Mouse (Mus musculus) stomach, embryonic 15.5 days (tissue): ENCODE results near the gene Eml3. TPM values are rescaled to one million over a fixed set of nuclear protein-coding genes. Genes with fewer than 3 reads are reported as not detected.

Experiments
- ATAC-seq: fragments of 200-750 bp; cut with Nextera tagmentation; 2 replicates; pipeline ENCODE4 v1.8.0; 2017; ENCODE audit warnings: low read depth, moderate number of reproducible peaks, moderate TSS enrichment; ENCODE audit not compliant: insufficient read depth, low FRiP score
- H3K27ac ChIP-seq: fragments of 300-500 bp; sonication (generic); 2 replicates; pipeline ENCODE4 v1.5.1; 2015; ENCODE audit warnings: mild to moderate bottlenecking, inconsistent platforms
- H3K27me3 ChIP-seq: fragments of 300-500 bp; sonication (generic); replicated peaks from 2 replicates; pipeline ENCODE4 v1.6.1; 2015; ENCODE audit warnings: inconsistent platforms
- H3K36me3 ChIP-seq: fragments of 300-500 bp; sonication (generic); 2 replicates; pipeline ENCODE4 v1.6.1; 2015; ENCODE audit warnings: inconsistent platforms
- H3K4me1 ChIP-seq: fragments of 300-500 bp; sonication (generic); 2 replicates; pipeline ENCODE4 v1.6.1; 2015; ENCODE audit warnings: inconsistent platforms
- H3K4me2 ChIP-seq: fragments of 300-500 bp; sonication (generic); 2 replicates; pipeline ENCODE4 v1.6.1; 2015; ENCODE audit warnings: mild to moderate bottlenecking, inconsistent platforms
- H3K4me3 ChIP-seq: fragments of 300-500 bp; sonication (generic); replicated peaks from 2 replicates; pipeline ENCODE4 v1.5.1; 2015; ENCODE audit warnings: inconsistent platforms
- H3K9ac ChIP-seq: fragments of 300-500 bp; sonication (generic); 2 replicates; pipeline ENCODE4 v1.6.1; 2015; ENCODE audit warnings: inconsistent platforms
- H3K9me3 ChIP-seq: fragments of 300-500 bp; sonication (generic); 2 replicates; pipeline ENCODE4 v1.6.1; 2016; ENCODE audit warnings: inconsistent platforms
- WGBS: fragments of 180-500 bp; shearing (Covaris S2); methylation state at CpG from one replicate; pipeline ENCODE4 v1.1.7; 2015; 5-methylcytosine and 5-hydroxymethylcytosine counted together
- polyA plus RNA-seq: library from polyadenylated mRNA; unstranded; fragments of >200 nt; fragmentation: Nextera tagmentation; extraction: Ambion mirVana; gene quantifications from 2 replicates; pipeline ENCODE4 v1.2.1, GENCODE M21; 2015

Gene Eml3
- 31.7 and 32.6 TPM in 2 replicates for polyA plus RNA-seq

DNA sequence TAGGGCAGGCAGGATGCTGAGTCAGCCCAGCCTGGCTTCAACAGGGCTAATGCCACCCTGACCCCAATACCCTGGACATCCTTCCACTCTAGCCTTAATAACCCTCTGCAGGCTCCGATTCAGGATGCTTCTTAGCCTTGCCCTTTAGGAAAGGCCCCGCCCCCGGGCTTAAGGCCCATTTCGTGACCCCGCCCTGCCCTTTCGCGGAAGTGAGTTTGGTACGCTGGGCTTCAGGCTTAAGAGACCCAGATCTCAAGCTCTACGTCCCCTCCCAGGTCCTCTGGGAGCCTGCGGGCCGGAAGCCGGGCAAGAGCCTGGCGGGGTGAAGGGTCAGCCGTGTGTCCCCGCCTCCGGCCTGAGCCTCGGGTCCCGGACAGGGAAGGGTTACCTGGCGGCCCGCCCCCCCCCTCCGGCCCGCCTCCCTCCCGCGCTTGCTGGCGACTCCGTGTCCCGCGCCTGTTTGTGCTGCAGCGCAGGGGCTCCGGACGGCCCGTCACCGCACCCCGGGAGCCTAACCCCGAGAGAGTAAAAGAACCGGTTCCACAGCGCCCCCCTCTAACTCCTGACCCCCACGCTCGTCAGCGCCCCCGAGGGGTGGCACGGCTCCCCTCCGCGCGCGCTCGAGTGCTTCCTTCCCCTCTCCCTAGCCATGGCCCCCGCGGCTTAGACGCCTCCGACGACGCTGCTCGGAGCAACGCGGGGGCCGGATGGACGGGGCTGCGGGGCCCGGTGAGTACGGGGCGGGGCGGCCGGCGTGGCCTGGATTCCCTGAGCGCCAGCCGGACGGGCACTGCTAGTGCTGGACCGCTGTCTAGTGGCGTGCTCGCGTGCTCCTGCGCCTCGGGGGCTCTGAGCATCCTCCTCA lies at the start of gene Eml3, which contains the start of gene Rom1:
Eml3 (plus strand) TSS at position 329 of the 865 bp plus-strand sequence.
Rom1 (minus strand) TSS at position 133 of the 865 bp plus-strand sequence.
- peak within 1 kb of the TSS; percentile 54 for H3K9ac ChIP-seq
- peak within 1 kb of the TSS; percentile 75 for H3K4me3 ChIP-seq
- no peaks in the 10 kb centered on the region for H3K9me3 ChIP-seq
- H3K27ac ChIP-seq, result peak within 1 kb of the TSS; percentile 90
- no peaks in the 10 kb centered on the region for H3K27me3 ChIP-seq
- H3K4me2 ChIP-seq, result peak within 1 kb of the TSS; percentile 73
- peak; percentile 76 for ATAC-seq
- H3K4me1 ChIP-seq, result peaks cover 22% of the 10 kb centered on the region
- WGBS, result 0% methylated on average over 69 of the region's 74 CpGs
- peaks cover 20% of the 10 kb centered on the region for H3K36me3 ChIP-seq

- peaks cover 13% of the 10 kb centered on the region for H3K36me3 ChIP-seq
- H3K4me3 ChIP-seq, result peak within 1 kb of the TSS; percentile 68
- no peaks in the 10 kb centered on the region for H3K27me3 ChIP-seq
- WGBS, result under 1% methylated on average over 42 of the region's 42 CpGs
- no peaks in the 10 kb centered on the region for H3K9me3 ChIP-seq
- peak within 1 kb of the TSS; percentile 89 for H3K27ac ChIP-seq
- H3K4me1 ChIP-seq, result peaks cover 9% of the 10 kb centered on the region; the same call in 1 of the 2 replicates
- ATAC-seq, result peak; percentile 93
- peak within 1 kb of the TSS; percentile 72 for H3K4me2 ChIP-seq
- peak within 1 kb of the TSS; percentile 89 for H3K9ac ChIP-seq
Observed at GRCm38 (mm10) chr19:8880311-8881033, 48.9 kb upstream of the Eml3 start, which contains the start of gene Uqcc3. Gene Uqcc3, minus strand, starts transcription at chr19:8880923.

DNA sequence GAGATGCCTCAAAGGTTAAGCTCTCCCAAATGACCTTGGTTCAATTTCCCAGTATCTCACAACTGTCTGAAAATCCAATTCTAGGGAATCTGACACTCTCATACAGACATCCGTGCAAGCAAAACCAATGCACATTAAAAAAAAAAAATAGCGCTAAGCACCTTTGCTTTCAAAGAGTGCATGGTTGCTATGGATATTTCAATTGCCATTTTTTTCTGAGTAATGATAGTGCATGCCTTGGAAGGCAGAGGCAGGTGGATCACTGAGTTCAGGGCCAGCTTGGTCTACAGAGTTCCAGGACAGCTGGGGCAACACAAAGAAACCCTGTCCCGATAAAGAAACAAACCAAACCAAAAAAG lies 48.3 kb upstream of the Eml3 start:
- no peak for ATAC-seq
- WGBS, result 13% methylated on average over 3 of the region's 3 CpGs
- peak overlapping the region; percentile 68 for H3K4me3 ChIP-seq
- H3K27me3 ChIP-seq, result no peaks in the 10 kb centered on the region
- H3K9me3 ChIP-seq, result no peaks in the 10 kb centered on the region
- peaks cover 9% of the 10 kb centered on the region; the same call in 1 of the 2 replicates for H3K36me3 ChIP-seq
- H3K9ac ChIP-seq, result peak overlapping the region; percentile 89; the same call in 1 of the 2 replicates
- no peak overlapping the region for H3K27ac ChIP-seq
- peak overlapping the region; percentile 72 for H3K4me2 ChIP-seq
- peaks cover 9% of the 10 kb centered on the region; the same call in 1 of the 2 replicates for H3K4me1 ChIP-seq

DNA sequence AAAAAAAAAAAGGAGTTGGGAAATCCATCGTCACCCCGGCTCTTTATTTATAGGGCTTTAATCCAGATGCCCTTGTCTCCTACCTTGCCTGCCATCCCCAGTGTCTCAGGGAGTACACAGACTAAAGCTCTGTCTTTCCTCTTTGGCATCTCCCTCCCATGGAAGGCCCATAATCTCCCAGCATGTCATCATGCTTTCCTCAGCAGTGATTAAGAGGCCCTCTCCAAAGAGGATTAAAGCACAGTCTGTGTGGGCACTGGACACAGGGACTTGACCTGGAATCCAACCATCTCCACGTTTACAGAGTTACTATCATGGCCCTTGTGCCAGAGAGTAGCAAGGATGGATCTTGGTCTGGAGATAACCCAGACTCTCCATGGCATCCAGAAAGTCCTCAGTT lies 45.7 kb upstream of the Eml3 start, which contains the start of the genes Lbhd1 and Gm49403:
Lbhd1 (plus strand) TSS at position 117 of the 400 bp plus-strand sequence.
Gm49403 (plus strand) TSS at position 315 of the 400 bp plus-strand sequence.
- no peak for ATAC-seq
- Histone ChIP-seq H3K4me3 (no peak within 1 kb of the TSS), H3K9ac (no peak within 1 kb of the TSS), H3K27me3 (no peaks in the 10 kb centered on the region), H3K4me2 (no peak within 1 kb of the TSS), H3K36me3 (no peaks in the 10 kb centered on the region), H3K27ac (no peak within 1 kb of the TSS), H3K4me1 (peaks cover 9% of the 10 kb centered on the region; the same call in 1 of the 2 replicates), H3K9me3 (no peaks in the 10 kb centered on the region)
- 83% methylated on average over 3 of the region's 3 CpGs for WGBS

GRCm38 (mm10) chr19:8886916-8887584 lies 42.3 kb upstream of the Eml3 start:
- no peak overlapping the region for H3K9ac ChIP-seq
- 0 out of 2 replicates have a peak overlapping the region, but pooled peaks have one; percentile 57 for H3K4me2 ChIP-seq
- no peaks in the 10 kb centered on the region for H3K9me3 ChIP-seq
- H3K4me1 ChIP-seq, result peaks cover 6% of the 10 kb centered on the region; the same call in 1 of the 2 replicates
- H3K4me3 ChIP-seq, result no peak overlapping the region
- H3K27ac ChIP-seq, result peak overlapping the region; percentile 80
- WGBS, result 43% methylated on average over 1 of the region's 1 CpGs
- ATAC-seq, result no peak
- no peaks in the 10 kb centered on the region for H3K27me3 ChIP-seq
- 0 out of 2 replicates have a peak, but pooled peaks cover 4% of the 10 kb centered on the region for H3K36me3 ChIP-seq

DNA sequence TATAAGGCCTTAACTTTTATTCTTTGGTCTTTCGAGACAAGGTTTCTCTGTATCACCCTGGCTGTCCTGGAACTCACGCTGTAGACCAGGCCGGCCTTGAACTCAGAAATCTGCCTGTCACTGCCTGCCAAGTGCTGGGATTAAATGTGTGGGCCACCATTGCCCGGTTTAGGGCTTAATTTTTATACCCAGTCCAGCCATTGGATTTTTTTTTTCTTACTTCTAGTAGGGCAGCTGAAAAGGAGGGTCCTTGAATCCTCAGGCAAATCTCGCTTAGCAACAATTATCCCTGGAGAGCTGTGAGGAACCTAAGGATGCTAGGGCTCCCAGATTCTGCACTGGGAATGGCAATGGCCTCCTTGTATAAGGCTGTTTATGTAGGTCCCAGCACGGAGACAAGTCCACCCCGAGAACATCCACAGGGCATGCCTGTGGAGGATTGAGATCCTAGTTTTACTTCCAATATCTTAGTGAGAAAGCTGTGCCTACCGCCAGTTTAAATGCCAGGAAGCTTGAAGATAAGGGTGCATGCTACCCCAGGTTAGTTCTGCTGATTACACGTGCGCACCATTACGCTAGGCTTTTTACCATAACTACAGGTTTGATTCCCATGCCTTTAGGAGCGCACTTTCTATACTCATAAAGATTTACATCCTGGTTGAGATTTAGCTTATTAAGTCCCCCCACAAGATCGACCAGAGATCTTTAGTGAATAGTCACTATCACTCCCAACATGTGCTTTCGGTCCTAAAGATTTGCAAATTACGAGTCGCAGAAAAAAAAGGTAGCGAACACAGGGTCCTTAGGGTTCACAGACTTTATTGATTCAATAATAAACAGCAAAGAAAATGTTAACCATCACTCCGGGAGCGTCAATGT lies 41.5 kb upstream of the Eml3 start:
- 13% methylated on average over 19 of the region's 19 CpGs for WGBS
- peak overlapping the region; percentile 59 for H3K4me3 ChIP-seq
- no peak for ATAC-seq
- peaks cover 6% of the 10 kb centered on the region; the same call in 1 of the 2 replicates for H3K4me1 ChIP-seq
- H3K27me3 ChIP-seq, result no peaks in the 10 kb centered on the region
- 0 out of 2 replicates have a peak, but pooled peaks cover 4% of the 10 kb centered on the region for H3K36me3 ChIP-seq
- peak overlapping the region; percentile 55; the same call in 1 of the 2 replicates for H3K9ac ChIP-seq
- H3K27ac ChIP-seq, result peak overlapping the region; percentile 80
- H3K9me3 ChIP-seq, result no peaks in the 10 kb centered on the region
- peak overlapping the region; percentile 57 for H3K4me2 ChIP-seq

- Histone ChIP-seq H3K4me2 (peak within 1 kb of the TSS; percentile 57), H3K36me3 (0 out of 2 replicates have a peak, but pooled peaks cover 4% of the 10 kb centered on the region), H3K4me3 (peak within 1 kb of the TSS; percentile 59), H3K9ac (peak within 1 kb of the TSS; percentile 55; the same call in 1 of the 2 replicates), H3K27me3 (no peaks in the 10 kb centered on the region), H3K4me1 (peaks cover 9% of the 10 kb centered on the region), H3K9me3 (no peaks in the 10 kb centered on the region), H3K27ac (peak within 1 kb of the TSS; percentile 85)
- peak; percentile 95 for ATAC-seq
- under 1% methylated on average over 58 of the region's 58 CpGs for WGBS
Observed at GRCm38 (mm10) chr19:8888511-8889385, 40.6 kb upstream of the Eml3 start, which contains the start of the genes 1810009A15Rik and Gm49416. Gene 1810009A15Rik, plus strand, starts transcription at chr19:8888853. Gene Gm49416, plus strand, starts transcription at chr19:8888926.

DNA sequence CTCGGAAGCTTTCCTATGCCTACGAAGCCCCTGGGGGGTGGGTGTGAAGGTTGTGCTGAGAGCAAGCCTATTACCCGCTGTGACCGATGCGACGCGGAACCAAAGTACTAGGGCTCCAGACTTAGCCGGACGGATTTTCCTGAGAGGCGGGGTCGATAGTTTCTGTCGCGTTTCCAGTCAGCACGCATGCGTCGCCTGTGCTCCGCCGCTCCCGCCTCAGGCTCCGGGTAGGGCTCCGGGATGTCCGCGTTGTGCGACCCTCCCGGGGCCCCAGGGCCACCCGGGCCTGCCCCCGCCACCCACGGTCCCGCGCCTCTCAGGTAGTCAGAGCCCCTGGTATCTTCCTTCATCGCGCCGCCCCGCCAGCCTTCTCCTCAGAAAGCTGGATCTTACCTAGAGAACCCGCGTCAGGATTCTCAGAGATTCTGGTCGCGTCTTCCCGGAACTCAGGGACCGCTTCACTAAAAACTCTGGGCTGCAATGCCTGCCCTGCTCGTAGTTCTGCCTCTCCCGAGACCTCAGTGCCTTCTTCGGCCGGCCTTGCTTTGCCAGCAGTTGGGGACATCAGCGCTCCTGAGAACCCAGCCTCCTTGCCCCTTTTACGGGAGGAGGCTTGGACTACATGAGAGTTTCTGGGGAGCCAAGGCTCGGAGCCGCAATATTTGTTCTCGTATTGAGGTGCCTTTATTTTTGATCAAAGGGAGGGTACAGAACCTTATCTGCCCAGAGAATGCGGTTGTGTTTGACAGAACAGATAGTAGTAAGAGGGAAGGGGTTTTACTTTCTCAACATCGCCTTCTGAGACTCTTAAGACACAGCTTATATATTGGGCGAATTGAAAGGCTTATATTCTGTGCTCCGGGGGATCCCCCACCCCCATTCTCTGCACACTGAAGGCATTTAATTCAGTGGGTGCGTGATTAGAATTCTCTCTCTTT lies 36.3 kb upstream of the Eml3 start, which contains the start of gene Ints5:
Ints5 (plus strand) TSS at position 177 of the 938 bp plus-strand sequence.
- H3K27ac ChIP-seq, result peak within 1 kb of the TSS; percentile 86
- H3K36me3 ChIP-seq, result peaks cover 16% of the 10 kb centered on the region
- H3K4me2 ChIP-seq, result peak within 1 kb of the TSS; percentile 65
- WGBS, result 2% methylated on average over 54 of the region's 54 CpGs
- H3K27me3 ChIP-seq, result no peaks in the 10 kb centered on the region
- H3K4me3 ChIP-seq, result peak within 1 kb of the TSS; percentile 90
- H3K9ac ChIP-seq, result peak within 1 kb of the TSS; percentile 95
- no peaks in the 10 kb centered on the region for H3K9me3 ChIP-seq
- peak; percentile 54 for ATAC-seq
- peaks cover 30% of the 10 kb centered on the region for H3K4me1 ChIP-seq

GRCm38 (mm10) chr19:8895397-8895960 lies 33.9 kb upstream of the Eml3 start:
- no peaks in the 10 kb centered on the region for H3K9me3 ChIP-seq
- peaks cover 33% of the 10 kb centered on the region for H3K4me1 ChIP-seq
- no peak overlapping the region for H3K4me2 ChIP-seq
- no peak for ATAC-seq
- WGBS, result 89% methylated on average over 9 of the region's 9 CpGs
- no peak overlapping the region for H3K27ac ChIP-seq
- no peak overlapping the region for H3K4me3 ChIP-seq
- H3K27me3 ChIP-seq, result no peaks in the 10 kb centered on the region
- peaks cover 15% of the 10 kb centered on the region for H3K36me3 ChIP-seq
- H3K9ac ChIP-seq, result no peak overlapping the region
